Mouse (Mus musculus) ES-E14 (cell line): ENCODE results near the gene Chaf1a. TPM values are rescaled to one million over a fixed set of nuclear protein-coding genes. Genes with fewer than 3 reads are reported as not detected.

Source experiments
- DNase-seq: peaks from one replicate; pipeline ENCODE4 v3.0.0-alpha.2; 2013; ENCODE audit warnings: low read depth, low spot score
- H3K27ac ChIP-seq: 2 replicates; pipeline ENCODE4 v1.5.1; 2012; ENCODE audit warnings: low read depth, mild to moderate bottlenecking, low read length, moderate library complexity, mixed read lengths; ENCODE audit not compliant: poor library complexity, insufficient read depth, severe bottlenecking
- H3K36me3 ChIP-seq: 2 replicates; pipeline ENCODE4 v1.6.1; 2012; ENCODE audit warnings: mild to moderate bottlenecking, low read length, moderate library complexity, mixed read lengths; ENCODE audit not compliant: control insufficient read depth, poor library complexity, insufficient read depth, severe bottlenecking
- H3K4me1 ChIP-seq, 2 experiments: fragments of 150-350 bp in 1 of 2; sonication (generic) in 1 of 2; 2 replicates each; pipeline ENCODE4 v1.6.1; 2012; ENCODE audit warnings: low read length in 2 of 2, mild to moderate bottlenecking in 1 of 2, mixed read lengths in 1 of 2; ENCODE audit not compliant: control insufficient read depth in 2 of 2, insufficient read depth in 2 of 2, poor library complexity in 1 of 2
- H3K4me3 ChIP-seq, 2 experiments: fragments of 150-350 bp in 1 of 2; sonication (generic) in 1 of 2; 2 replicates each; pipeline ENCODE4 v1.5.1; 2012; ENCODE audit warnings: low read length in 2 of 2, low read depth in 1 of 2, mild to moderate bottlenecking in 1 of 2, mixed read lengths in 1 of 2; ENCODE audit not compliant: insufficient read depth in 1 of 2, poor library complexity in 1 of 2, severe bottlenecking in 1 of 2
- H3K9ac ChIP-seq: 2 replicates; pipeline ENCODE4 v1.6.1; 2012; ENCODE audit warnings: low read depth, mild to moderate bottlenecking, low read length, mixed read lengths; ENCODE audit not compliant: poor library complexity, insufficient read depth, severe bottlenecking
- H3K9me3 ChIP-seq: fragments of 150-350 bp; sonication (generic); 2 replicates; pipeline ENCODE4 v1.6.1; 2012; ENCODE audit warnings: low read depth, mild to moderate bottlenecking, low read length; ENCODE audit not compliant: control insufficient read depth, insufficient read depth
- CHD2 ChIP-seq: IDR thresholded peaks from 2 replicates; pipeline ENCODE4 v1.6.1; 2014; ENCODE audit warnings: mild to moderate bottlenecking, low read depth, low read length, inconsistent platforms
- HCFC1 ChIP-seq: IDR thresholded peaks from 2 replicates; pipeline ENCODE4 v1.6.1; 2012; ENCODE audit warnings: low read length, inconsistent platforms, borderline replicate concordance; ENCODE audit not compliant: insufficient read depth
- MAFK ChIP-seq: IDR thresholded peaks from 2 replicates; pipeline ENCODE4 v1.6.1; 2014; ENCODE audit warnings: mild to moderate bottlenecking, low read depth, low read length, inconsistent platforms; ENCODE audit not compliant: insufficient read depth
- ZC3H11A ChIP-seq: IDR thresholded peaks from 2 replicates; pipeline ENCODE4 v1.6.1; 2012; ENCODE audit warnings: low read depth, mild to moderate bottlenecking, inconsistent platforms, low read length, borderline replicate concordance
- ZNF384 ChIP-seq: IDR thresholded peaks from 2 replicates; pipeline ENCODE4 v1.6.1; 2012; ENCODE audit warnings: low read depth, low read length, inconsistent platforms
- in situ Hi-C, 2 experiments: fragments of 600-800 bp; cut with MboI; formaldehyde crosslinking; loops; one replicate each; pipeline ENCODE4 v1.15.1; 2025; ENCODE audit warnings: low sequenced_read_pairs in 2 of 2, inconsistent platforms in 1 of 2; ENCODE audit not compliant: unreplicated experiment in 2 of 2
- total RNA-seq: library from RNA; depleted of rRNA; stranded (reverse); fragments of 300-350 nt; gene quantifications from 2 replicates; pipeline ENCODE4 v1.2.3, GENCODE M21; 2012

The Chaf1a gene
- total RNA-seq, 1 experiment, result 48.3 TPM

GRCm38 (mm10) chr17:56024931-56025330 lies 15.3 kb upstream of the Chaf1a start:
- no peaks in the 10 kb centered on the region for H3K9me3 ChIP-seq
- no peak overlapping the region for H3K9ac ChIP-seq
- in situ Hi-C loops, result no loop called here
- peaks cover 14% of the 10 kb centered on the region; the same call in 1 of the 2 replicates for H3K36me3 ChIP-seq
- no peak overlapping the region for H3K4me3 ChIP-seq
- TF ChIP-seq ZNF384 (no peak), MAFK (no peak)
- H3K27ac ChIP-seq, result no peak overlapping the region
- no peaks in the 10 kb centered on the region for H3K4me1 ChIP-seq
- DNase-seq, result no peak

DNA sequence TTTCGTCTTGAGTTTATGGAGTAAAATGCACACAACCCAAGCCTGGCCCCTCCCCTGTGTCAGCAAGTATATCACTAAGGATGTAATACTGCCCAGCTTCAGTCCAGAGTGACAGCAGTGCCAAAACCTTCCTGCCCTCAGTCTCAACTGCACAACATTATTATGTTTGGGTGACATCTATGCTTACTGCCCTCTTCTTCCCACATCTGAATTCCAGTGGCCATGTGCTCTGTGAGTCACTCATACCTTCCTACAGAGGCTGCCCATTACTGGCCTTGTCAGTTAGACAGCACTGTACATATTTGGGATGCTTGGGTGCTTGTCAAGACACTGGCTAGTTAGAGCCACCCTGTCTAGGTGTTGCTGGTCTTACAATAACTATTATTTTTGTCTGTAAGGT lies 13.9 kb upstream of the Chaf1a start:
- Histone ChIP-seq H3K4me1 (no peaks in the 10 kb centered on the region), H3K36me3 (peaks cover 13% of the 10 kb centered on the region; the same call in 1 of the 2 replicates), H3K9me3 (no peaks in the 10 kb centered on the region), H3K4me3 (no peak overlapping the region), H3K9ac (no peak overlapping the region), H3K27ac (no peak overlapping the region)
- TF ChIP-seq ZC3H11A (no peak), ZNF384 (no peak), MAFK (no peak), HCFC1 (no peak), CHD2 (no peak)
- in situ Hi-C loops, result no loop called here
- no peak for DNase-seq

DNA sequence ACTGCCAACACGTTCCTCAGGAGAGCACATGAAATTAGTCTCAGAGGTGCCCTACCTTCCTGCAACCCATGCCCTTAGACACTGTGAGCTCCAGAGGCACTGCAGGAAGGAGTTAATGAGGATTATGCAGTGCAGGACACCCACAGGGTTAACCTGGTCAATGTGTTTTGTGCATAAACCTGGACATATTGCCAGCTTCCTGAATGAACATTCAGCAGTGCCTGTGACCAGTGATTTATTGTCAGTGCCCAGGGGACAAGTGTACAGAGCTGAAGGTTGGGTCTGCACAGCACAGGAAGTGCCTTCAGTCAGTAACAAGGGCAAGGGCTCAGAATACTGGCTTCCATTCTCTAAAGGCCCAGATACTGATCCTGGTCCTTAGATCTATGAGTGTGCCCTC lies 13.4 kb upstream of the Chaf1a start:
- TF ChIP-seq HCFC1 (no peak), MAFK (no peak), CHD2 (no peak), ZNF384 (no peak), ZC3H11A (no peak)
- peaks cover 13% of the 10 kb centered on the region; the same call in 1 of the 2 replicates for H3K36me3 ChIP-seq
- no peaks in the 10 kb centered on the region for H3K4me1 ChIP-seq
- in situ Hi-C loops, result no loop called here
- no peak for DNase-seq
- no peak overlapping the region for H3K4me3 ChIP-seq
- H3K9ac ChIP-seq, result no peak overlapping the region
- H3K9me3 ChIP-seq, result no peaks in the 10 kb centered on the region
- no peak overlapping the region for H3K27ac ChIP-seq

- H3K9ac ChIP-seq, result no peak overlapping the region
- no peak for DNase-seq
Observed at GRCm38 (mm10) chr17:56027801-56028441, 12.3 kb upstream of the Chaf1a start.

More at GRCm38 (mm10) chr17:56027801-56028441, 12.3 kb upstream of the Chaf1a start:
- Histone ChIP-seq H3K4me1 (peaks cover 2% of the 10 kb centered on the region in 2 experiments; a peak in 2 of 4 replicates), H3K9me3 (no peaks in the 10 kb centered on the region), H3K36me3 (peaks cover 15% of the 10 kb centered on the region; the same call in 1 of the 2 replicates), H3K4me3 (no peak overlapping the region), H3K27ac (no peak overlapping the region)
- TF ChIP-seq CHD2 (no peak), ZC3H11A (no peak), HCFC1 (no peak), ZNF384 (no peak)
- in situ Hi-C loops, result no loop called here
